Comparison of ENCODE assay signal across 13 mouse cellular contexts in genomic region chr13:104515054-104515453, GRCm38 (mm10).
"Had no signal": no experiment of that assay in that cellular context is flagged by ENCODE, and none has a peak within 500 bp of the region (broad histone marks: within the 10 kb centered on the region; RNA-seq: fewer than 3 reads in every experiment).

No protein-coding gene starts in this region.

- ATAC-seq: midbrain, embryonic 13.5 days; midbrain, embryonic 15.5 days had no signal

- DNase-seq: lung, adult 18-20 months; lung, embryonic 14.5 days; lung, postnatal 10 days; lung, postnatal 4 days; right cerebral cortex, adult 18-20 months; right cerebral cortex, postnatal 25 days; right cerebral cortex, postnatal 4 days; spleen, adult 18-20 months; thymus, adult 18-20 months; thymus, postnatal 14 days; thymus, postnatal 36 days had no signal
